ENCODE assay signal across 26 mouse cellular contexts in genomic region chr4:81396883-81397282, GRCm38 (mm10). TPM values are rescaled to one million over a fixed set of nuclear protein-coding genes. Genes with fewer than 3 reads are reported as not detected.
DNase-seq lines count a peak whose midpoint lies in the region; ATAC-seq and TF ChIP-seq lines count a peak whose summit lies in the region.
"Had no signal": no experiment of that assay in that cellular context is flagged by ENCODE, and none has a peak within 500 bp of the region (broad histone marks: within the 10 kb centered on the region; RNA-seq: fewer than 3 reads in every experiment).

No protein-coding gene starts in this region.

- WGBS in intestine, embryonic 16.5 days = 66% methylated on average over 6 of the region's 6 CpGs
- 77% methylated on average over 6 of the region's 6 CpGs for WGBS in intestine, postnatal 0 days
- 63% methylated on average over 6 of the region's 6 CpGs for WGBS in kidney, embryonic 15.5 days
- 90% methylated on average over 6 of the region's 6 CpGs for WGBS in thymus, adult 2 months

- no peaks in the 10 kb centered on the region for H3K9me3 ChIP-seq in intestine, embryonic 16.5 days (ENCODE audit: control insufficient read depth, low read length)
- no peaks in the 10 kb centered on the region for H3K9me3 ChIP-seq in intestine, postnatal 0 days (ENCODE audit: control insufficient read depth)
- no peaks in the 10 kb centered on the region for H3K9me3 ChIP-seq in kidney, embryonic 15.5 days (replicated peaks)
- H3K9me3 ChIP-seq: embryonic facial prominence, embryonic 15.5 days; forebrain, embryonic 12.5 days; forebrain, embryonic 15.5 days; heart, embryonic 10.5 days; heart, embryonic 13.5 days; hindbrain, embryonic 12.5 days; hindbrain, embryonic 15.5 days had no signal

- H3K27me3 ChIP-seq in intestine, embryonic 16.5 days (replicated peaks; ENCODE audit: control insufficient read depth, insufficient read depth, low read length) = no peaks in the 10 kb centered on the region
- H3K27me3 ChIP-seq in intestine, postnatal 0 days (replicated peaks; ENCODE audit: control insufficient read depth, insufficient read depth, low read length) = no peaks in the 10 kb centered on the region
- H3K27me3 ChIP-seq in kidney, embryonic 15.5 days = no peaks in the 10 kb centered on the region
- H3K27me3 ChIP-seq in thymus, adult 2 months (ENCODE audit: control insufficient read depth, insufficient read depth, low read length) = no peaks in the 10 kb centered on the region
- H3K27me3 ChIP-seq: embryonic facial prominence, embryonic 15.5 days; forebrain, embryonic 12.5 days; forebrain, embryonic 15.5 days; heart, embryonic 13.5 days; hindbrain, embryonic 12.5 days; hindbrain, embryonic 15.5 days had no signal

- DNase-seq in kidney, postnatal 14 days = peak; percentile 14
- DNase-seq in thymus, adult 2 months = no peak
- DNase-seq: adrenal gland, adult 8-10 months; adrenal gland, postnatal 25 days; cerebellum, adult 11-12 months; cerebellum, adult 8-10 months; cerebellum, postnatal 10 days; cerebellum, postnatal 36 days; embryo, embryonic 11 days; gastrocnemius, postnatal 25 days; heart, adult 2 months; heart, postnatal 14 days had no signal

- no peak for TF ChIP-seq CTCF in intestine, postnatal 0 days (IDR thresholded peaks at IDR 0.05; ENCODE audit: low read depth)
- TF ChIP-seq CTCF in embryonic fibroblast, embryonic 13.5 days (IDR thresholded peaks at IDR 0.05; ENCODE audit: borderline replicate concordance, insufficient read depth, low read length) = no peak
- TF ChIP-seq CTCF in thymus, adult 2 months (IDR thresholded peaks at IDR 0.05; ENCODE audit: borderline replicate concordance, control insufficient read depth, extremely low read depth, insufficient read depth, low read length, poor library complexity) = no peak

- no peak overlapping the region for H3K4me2 ChIP-seq in intestine, embryonic 16.5 days (ENCODE audit: low read depth, low read length)
- H3K4me2 ChIP-seq in intestine, postnatal 0 days (replicated peaks; ENCODE audit: low read depth) = no peak overlapping the region
- H3K4me2 ChIP-seq in kidney, embryonic 15.5 days = no peak overlapping the region
- H3K4me2 ChIP-seq: embryonic facial prominence, embryonic 15.5 days; forebrain, embryonic 12.5 days; forebrain, embryonic 15.5 days; heart, embryonic 13.5 days; hindbrain, embryonic 12.5 days; hindbrain, embryonic 15.5 days had no signal

- H3K27ac ChIP-seq in intestine, embryonic 16.5 days (ENCODE audit: low read length) = no peak overlapping the region
- no peak overlapping the region; the same call in 1 of the 2 replicates for H3K27ac ChIP-seq in intestine, postnatal 0 days (ENCODE audit: low read depth, low read length)
- no peak overlapping the region for H3K27ac ChIP-seq in kidney, embryonic 15.5 days
- 0 out of 2 replicates have a peak overlapping the region, but pooled peaks have one; percentile 9 for H3K27ac ChIP-seq in embryonic fibroblast, embryonic 13.5 days (ENCODE audit: insufficient read depth, low read length)
- no peak overlapping the region for H3K27ac ChIP-seq in thymus, adult 2 months (ENCODE audit: control insufficient read depth, insufficient read depth, low read length)
- H3K27ac ChIP-seq: embryonic facial prominence, embryonic 15.5 days; forebrain, embryonic 12.5 days; forebrain, embryonic 15.5 days; heart, adult 2 months; heart, embryonic 10.5 days; heart, embryonic 13.5 days; hindbrain, embryonic 12.5 days; hindbrain, embryonic 15.5 days had no signal

- H3K36me3 ChIP-seq in intestine, embryonic 16.5 days (ENCODE audit: control insufficient read depth, insufficient read depth, low read length) = no peaks in the 10 kb centered on the region
- no peaks in the 10 kb centered on the region for H3K36me3 ChIP-seq in intestine, postnatal 0 days (ENCODE audit: control insufficient read depth, insufficient read depth)
- peaks cover 6% of the 10 kb centered on the region for H3K36me3 ChIP-seq in kidney, embryonic 15.5 days
- no peaks in the 10 kb centered on the region for H3K36me3 ChIP-seq in thymus, adult 2 months (ENCODE audit: control insufficient read depth, insufficient read depth, low read length)
- H3K36me3 ChIP-seq: forebrain, embryonic 15.5 days; hindbrain, embryonic 15.5 days had no signal

- H3K9ac ChIP-seq in intestine, embryonic 16.5 days (ENCODE audit: low read depth, low read length) = no peak overlapping the region
- H3K9ac ChIP-seq in intestine, postnatal 0 days (ENCODE audit: low read depth, low read length) = no peak overlapping the region
- no peak overlapping the region for H3K9ac ChIP-seq in kidney, embryonic 15.5 days
- H3K9ac ChIP-seq: embryonic facial prominence, embryonic 15.5 days; forebrain, embryonic 12.5 days; forebrain, embryonic 15.5 days; heart, embryonic 13.5 days; hindbrain, embryonic 12.5 days; hindbrain, embryonic 15.5 days had no signal

- H3K4me1 ChIP-seq in intestine, embryonic 16.5 days (ENCODE audit: control insufficient read depth, insufficient read depth, low read length) = no peaks in the 10 kb centered on the region
- H3K4me1 ChIP-seq in intestine, postnatal 0 days (replicated peaks; ENCODE audit: control insufficient read depth, insufficient read depth, low read length) = no peaks in the 10 kb centered on the region
- no peaks in the 10 kb centered on the region for H3K4me1 ChIP-seq in kidney, embryonic 15.5 days
- peaks cover 6% of the 10 kb centered on the region for H3K4me1 ChIP-seq in embryonic fibroblast, embryonic 13.5 days (ENCODE audit: control insufficient read depth, insufficient read depth, low read length)
- H3K4me1 ChIP-seq in thymus, adult 2 months (replicated peaks; ENCODE audit: control insufficient read depth, insufficient read depth, low read length) = no peaks in the 10 kb centered on the region
- H3K4me1 ChIP-seq: embryonic facial prominence, embryonic 15.5 days; forebrain, embryonic 12.5 days; forebrain, embryonic 15.5 days; heart, embryonic 10.5 days; heart, embryonic 13.5 days; hindbrain, embryonic 12.5 days; hindbrain, embryonic 15.5 days had no signal

- no peak overlapping the region for H3K4me3 ChIP-seq in intestine, embryonic 16.5 days (ENCODE audit: low read length)
- no peak overlapping the region for H3K4me3 ChIP-seq in intestine, postnatal 0 days (ENCODE audit: low read depth, low read length)
- H3K4me3 ChIP-seq in kidney, embryonic 15.5 days (replicated peaks) = no peak overlapping the region
- no peak overlapping the region for H3K4me3 ChIP-seq in embryonic fibroblast, embryonic 13.5 days (ENCODE audit: insufficient read depth, low read length)
- H3K4me3 ChIP-seq in thymus, adult 2 months (ENCODE audit: control insufficient read depth, insufficient read depth, low read length) = no peak overlapping the region
- H3K4me3 ChIP-seq: embryonic facial prominence, embryonic 15.5 days; erythroblast, embryonic 14.5 days; forebrain, embryonic 12.5 days; forebrain, embryonic 15.5 days; heart, adult 2 months; heart, embryonic 10.5 days; heart, embryonic 13.5 days; hindbrain, embryonic 12.5 days; hindbrain, embryonic 15.5 days had no signal

- ATAC-seq in intestine, embryonic 16.5 days = 0 out of 2 replicates have a peak, but pooled peaks have one; percentile 40
- ATAC-seq in intestine, postnatal 0 days = no peak
- ATAC-seq in kidney, embryonic 15.5 days (replicated peaks; ENCODE audit: low FRiP score) = no peak
- ATAC-seq: activated CD4-positive, CD25-positive, alpha-beta regulatory T cell, adult 4 months; CD4-positive, CD25-positive, alpha-beta regulatory T cell, adult 4 months; forebrain, embryonic 15.5 days had no signal

- no peak for TF ChIP-seq POLR2A in embryonic fibroblast, embryonic 13.5 days (IDR thresholded peaks at IDR 0.05; ENCODE audit: low read depth, low read length)
- no peak for TF ChIP-seq POLR2A in thymus, adult 2 months (IDR thresholded peaks at IDR 0.05; ENCODE audit: control insufficient read depth, extremely low read depth, insufficient read depth, low read length, poor library complexity)

RNA-seq across cellular contexts. Expression of gene Mpdz, which starts 45.7 kb away (rescaled TPM):
- 13.7 and 13.9 TPM in 2 replicates for polyA plus RNA-seq in intestine, embryonic 16.5 days (2015; fragmentation: Nextera tagmentation; extraction: Ambion mirVana)
- polyA plus RNA-seq in intestine, postnatal 0 days (2015; fragmentation: Nextera tagmentation; extraction: Ambion mirVana) = 4.3 and 4.5 TPM in 2 replicates
- 30.3 and 31.2 TPM in 2 replicates for polyA plus RNA-seq in kidney, embryonic 15.5 days (2015; fragmentation: Nextera tagmentation; extraction: Ambion mirVana)
- 54.6 and 59.9 TPM in 2 replicates for polyA plus RNA-seq in embryonic fibroblast, embryonic 13.5 days (2011; ENCODE audit: insufficient read length, low read depth, missing spikeins)
- 1.1 and 1.8 TPM in 2 replicates for polyA plus RNA-seq in thymus, adult 2 months (2012; rRNA removed)
- polyA plus RNA-seq: erythroblast, embryonic 14.5 days had no signal
